17 mouse cellular contexts compared by ENCODE assay signal in genomic region chr4:126311566-126312200, GRCm38 (mm10). TPM values are rescaled to one million over a fixed set of nuclear protein-coding genes. Genes with fewer than 3 reads are reported as not detected.
A peak's percentile ranks its signal among the peaks of the same experiment; 100 is the strongest.
DNase-seq lines count a peak whose midpoint lies in the region; ATAC-seq lines count a peak whose summit lies in the region.
"Had no signal": no experiment of that assay in that cellular context is flagged by ENCODE, and none has a peak within 500 bp of the region (broad histone marks: within the 10 kb centered on the region; RNA-seq: fewer than 3 reads in every experiment).

No protein-coding gene starts in this region.

- peak; percentile 91 for DNase-seq in heart, adult 11 months
- no peak for DNase-seq in embryonic facial prominence, embryonic 14.5 days (ENCODE audit: low spot score)
- DNase-seq in ovary, adult 18-20 months (ENCODE audit: low spot score), result no peak
- no peak for DNase-seq in thymus, postnatal 14 days
- DNase-seq: adrenal gland, adult 2 months; cerebellum, adult 11 months; cerebellum, adult 8-10 months; gastrocnemius, postnatal 14 days; heart, postnatal 36 days; kidney, adult 18-20 months had no signal

- no peak for ATAC-seq in heart, embryonic 11.5 days (replicated peaks; ENCODE audit: insufficient number of reproducible peaks, low FRiP score, low TSS enrichment)
- ATAC-seq in embryonic facial prominence, embryonic 12.5 days (ENCODE audit: insufficient number of reproducible peaks, insufficient read depth, low FRiP score, low TSS enrichment), result no peak
- ATAC-seq in embryonic facial prominence, embryonic 14.5 days (ENCODE audit: low read depth), result no peak
- ATAC-seq in limb, embryonic 15.5 days (ENCODE audit: insufficient number of reproducible peaks, low FRiP score, low TSS enrichment, low read depth), result no peak
- ATAC-seq: forebrain, embryonic 15.5 days; hindbrain, postnatal 0 days had no signal

- H3K4me2 ChIP-seq in heart, embryonic 11.5 days, result no peak overlapping the region
- H3K4me2 ChIP-seq in embryonic facial prominence, embryonic 12.5 days (replicated peaks), result no peak overlapping the region
- no peak overlapping the region for H3K4me2 ChIP-seq in embryonic facial prominence, embryonic 14.5 days (ENCODE audit: low read depth, low read length)
- no peak overlapping the region for H3K4me2 ChIP-seq in limb, embryonic 15.5 days
- H3K4me2 ChIP-seq: forebrain, embryonic 15.5 days; heart, embryonic 13.5 days; hindbrain, embryonic 12.5 days had no signal

- H3K9ac ChIP-seq in heart, embryonic 11.5 days (ENCODE audit: low read depth, low read length), result no peak overlapping the region
- no peak overlapping the region for H3K9ac ChIP-seq in embryonic facial prominence, embryonic 12.5 days
- no peak overlapping the region for H3K9ac ChIP-seq in embryonic facial prominence, embryonic 14.5 days (ENCODE audit: low read depth, low read length)
- H3K9ac ChIP-seq in limb, embryonic 15.5 days, result no peak overlapping the region
- H3K9ac ChIP-seq: forebrain, embryonic 15.5 days; heart, embryonic 13.5 days; hindbrain, embryonic 12.5 days had no signal

- peaks cover 9% of the 10 kb centered on the region for H3K4me1 ChIP-seq in heart, embryonic 11.5 days (ENCODE audit: control insufficient read depth, insufficient read depth, low read length)
- peaks cover 39% of the 10 kb centered on the region for H3K4me1 ChIP-seq in embryonic facial prominence, embryonic 12.5 days
- peaks cover 32% of the 10 kb centered on the region for H3K4me1 ChIP-seq in embryonic facial prominence, embryonic 14.5 days (ENCODE audit: control insufficient read depth, insufficient read depth, low read length)
- H3K4me1 ChIP-seq in limb, embryonic 15.5 days, result peaks cover 42% of the 10 kb centered on the region

- H3K36me3 ChIP-seq in heart, embryonic 11.5 days (ENCODE audit: control insufficient read depth, insufficient read depth, low read length), result peaks cover 7% of the 10 kb centered on the region
- H3K36me3 ChIP-seq in embryonic facial prominence, embryonic 12.5 days, result peaks cover 14% of the 10 kb centered on the region
- H3K36me3 ChIP-seq in embryonic facial prominence, embryonic 14.5 days (ENCODE audit: control insufficient read depth, insufficient read depth, low read length), result peaks cover 18% of the 10 kb centered on the region
- H3K36me3 ChIP-seq in limb, embryonic 15.5 days, result peaks cover 24% of the 10 kb centered on the region

- H3K27me3 ChIP-seq in heart, embryonic 11.5 days (ENCODE audit: control insufficient read depth, insufficient read depth, low read length), result 0 out of 2 replicates have a peak, but pooled peaks cover 3% of the 10 kb centered on the region
- H3K27me3 ChIP-seq in embryonic facial prominence, embryonic 12.5 days, result no peaks in the 10 kb centered on the region
- H3K27me3 ChIP-seq in embryonic facial prominence, embryonic 14.5 days (replicated peaks; ENCODE audit: control insufficient read depth, insufficient read depth, low read length), result no peaks in the 10 kb centered on the region
- H3K27me3 ChIP-seq in limb, embryonic 15.5 days, result no peaks in the 10 kb centered on the region

- no peak overlapping the region for H3K4me3 ChIP-seq in heart, embryonic 11.5 days (ENCODE audit: low read depth, low read length)
- no peak overlapping the region for H3K4me3 ChIP-seq in embryonic facial prominence, embryonic 12.5 days
- H3K4me3 ChIP-seq in embryonic facial prominence, embryonic 14.5 days (ENCODE audit: low read depth, low read length), result no peak overlapping the region
- no peak overlapping the region for H3K4me3 ChIP-seq in limb, embryonic 15.5 days
- H3K4me3 ChIP-seq: forebrain, embryonic 15.5 days; heart, embryonic 13.5 days; hindbrain, embryonic 12.5 days had no signal

- H3K9me3 ChIP-seq in heart, embryonic 11.5 days (replicated peaks; ENCODE audit: control insufficient read depth, low read length), result no peaks in the 10 kb centered on the region
- H3K9me3 ChIP-seq in embryonic facial prominence, embryonic 12.5 days, result no peaks in the 10 kb centered on the region
- no peaks in the 10 kb centered on the region for H3K9me3 ChIP-seq in embryonic facial prominence, embryonic 14.5 days (ENCODE audit: control insufficient read depth, low read length)
- no peaks in the 10 kb centered on the region for H3K9me3 ChIP-seq in limb, embryonic 15.5 days
- H3K9me3 ChIP-seq: forebrain, embryonic 15.5 days; heart, embryonic 13.5 days; hindbrain, embryonic 12.5 days had no signal

- no peak overlapping the region for H3K27ac ChIP-seq in heart, embryonic 11.5 days (ENCODE audit: low read depth, low read length)
- H3K27ac ChIP-seq in embryonic facial prominence, embryonic 12.5 days, result peak overlapping the region; percentile 88; the same call in 1 of the 2 replicates
- peak overlapping the region; percentile 83 for H3K27ac ChIP-seq in embryonic facial prominence, embryonic 14.5 days (replicated peaks; ENCODE audit: low read depth, low read length)
- peak overlapping the region; percentile 69; the same call in 1 of the 2 replicates for H3K27ac ChIP-seq in limb, embryonic 15.5 days
- H3K27ac ChIP-seq: forebrain, embryonic 15.5 days; heart, embryonic 13.5 days; hindbrain, embryonic 12.5 days; hindbrain, postnatal 0 days had no signal

- WGBS in heart, embryonic 11.5 days (ENCODE audit: insufficient replicate concordance), result 86% methylated on average over 16 of the region's 16 CpGs
- WGBS in embryonic facial prominence, embryonic 12.5 days, result 94% methylated on average over 16 of the region's 16 CpGs
- 88% methylated on average over 10 of the region's 16 CpGs for WGBS in embryonic facial prominence, embryonic 14.5 days
- WGBS in limb, embryonic 15.5 days, result 89% methylated on average over 16 of the region's 16 CpGs

RNA-seq across cellular contexts. Expression of gene Adprhl2, which starts 9.8 kb away (rescaled TPM):
- polyA plus RNA-seq in heart, embryonic 11.5 days (2014; fragmentation: Nextera tagmentation; extraction: Ambion mirVana), result 28.8 and 30.1 TPM in 2 replicates
- polyA plus RNA-seq in embryonic facial prominence, embryonic 12.5 days (2016; fragmentation: Nextera tagmentation; extraction: Ambion mirVana), result 91.0 and 95.2 TPM in 2 replicates
- polyA plus RNA-seq in embryonic facial prominence, embryonic 14.5 days (2014; fragmentation: Nextera tagmentation; extraction: Ambion mirVana), result 49.7 and 60.1 TPM in 2 replicates
- 79.2 and 82.9 TPM in 2 replicates for polyA plus RNA-seq in limb, embryonic 15.5 days (2015; fragmentation: Nextera tagmentation; extraction: Ambion mirVana)

RNA-seq across cellular contexts. Expression of gene Tekt2, which starts 13.8 kb away (rescaled TPM):
- 0.96 and 1.5 TPM in 2 replicates for polyA plus RNA-seq in heart, embryonic 11.5 days (2014; fragmentation: Nextera tagmentation; extraction: Ambion mirVana)
- polyA plus RNA-seq in embryonic facial prominence, embryonic 12.5 days (2016; fragmentation: Nextera tagmentation; extraction: Ambion mirVana), result 17.0 and 17.8 TPM in 2 replicates
- polyA plus RNA-seq in embryonic facial prominence, embryonic 14.5 days (2014; fragmentation: Nextera tagmentation; extraction: Ambion mirVana), result 13.9 and 15.4 TPM in 2 replicates
- 15.9 and 16.6 TPM in 2 replicates for polyA plus RNA-seq in limb, embryonic 15.5 days (2015; fragmentation: Nextera tagmentation; extraction: Ambion mirVana)

RNA-seq across cellular contexts. Expression of gene Col8a2, which starts 25.1 kb away (rescaled TPM):
- 2.0 and 3.0 TPM in 2 replicates for polyA plus RNA-seq in heart, embryonic 11.5 days (2014; fragmentation: Nextera tagmentation; extraction: Ambion mirVana)
- 47.6 and 49.8 TPM in 2 replicates for polyA plus RNA-seq in embryonic facial prominence, embryonic 12.5 days (2016; fragmentation: Nextera tagmentation; extraction: Ambion mirVana)
- polyA plus RNA-seq in embryonic facial prominence, embryonic 14.5 days (2014; fragmentation: Nextera tagmentation; extraction: Ambion mirVana), result 78.9 and 83.0 TPM in 2 replicates
- polyA plus RNA-seq in limb, embryonic 15.5 days (2015; fragmentation: Nextera tagmentation; extraction: Ambion mirVana), result 71.2 and 79.7 TPM in 2 replicates

RNA-seq across cellular contexts. Expression of gene Trappc3, which starts 49.6 kb away (rescaled TPM):
- 11.0 and 28.0 TPM in 2 replicates for polyA plus RNA-seq in heart, embryonic 11.5 days (2014; fragmentation: Nextera tagmentation; extraction: Ambion mirVana)
- polyA plus RNA-seq in embryonic facial prominence, embryonic 12.5 days (2016; fragmentation: Nextera tagmentation; extraction: Ambion mirVana), result 113 and 115 TPM in 2 replicates
- polyA plus RNA-seq in embryonic facial prominence, embryonic 14.5 days (2014; fragmentation: Nextera tagmentation; extraction: Ambion mirVana), result 32.9 and 33.0 TPM in 2 replicates
- polyA plus RNA-seq in limb, embryonic 15.5 days (2015; fragmentation: Nextera tagmentation; extraction: Ambion mirVana), result 120 and 128 TPM in 2 replicates

RNA-seq across cellular contexts. Expression of gene Map7d1, which starts 55.5 kb away (rescaled TPM):
- polyA plus RNA-seq in heart, embryonic 11.5 days (2014; fragmentation: Nextera tagmentation; extraction: Ambion mirVana), result 37.0 and 44.6 TPM in 2 replicates
- polyA plus RNA-seq in embryonic facial prominence, embryonic 12.5 days (2016; fragmentation: Nextera tagmentation; extraction: Ambion mirVana), result 95.8 and 102 TPM in 2 replicates
- 62.4 and 64.2 TPM in 2 replicates for polyA plus RNA-seq in embryonic facial prominence, embryonic 14.5 days (2014; fragmentation: Nextera tagmentation; extraction: Ambion mirVana)
- 46.5 and 50.3 TPM in 2 replicates for polyA plus RNA-seq in limb, embryonic 15.5 days (2015; fragmentation: Nextera tagmentation; extraction: Ambion mirVana)

Comparison
In these comparisons a context has a peak if more than half of its experiments do, and no peak if none do; other contexts are left out.
1. RNA of gene Col8a2, which starts 25.1 kb away (polyA plus RNA-seq): 78.9 to 83.0 TPM in embryonic facial prominence, embryonic 14.5 days, 71.2 to 79.7 TPM in limb, embryonic 15.5 days and 47.6 to 49.8 TPM in embryonic facial prominence, embryonic 12.5 days; 2.0 to 3.0 TPM in heart, embryonic 11.5 days; every median in the first group is over 10 times any median in the second.